Mouse (Mus musculus) hindbrain, embryonic 14.5 days (tissue): ENCODE results near the gene 4933428G20Rik. TPM values are rescaled to one million over a fixed set of nuclear protein-coding genes. Genes with fewer than 3 reads are reported as not detected.
A peak's percentile ranks its signal among the peaks of the same experiment; 100 is the strongest.

Experiments
- ATAC-seq: fragments of 200-750 bp; cut with Nextera tagmentation; 2 replicates; pipeline ENCODE4 v1.8.0; 2017; ENCODE audit warnings: moderate number of reproducible peaks, mild to moderate bottlenecking, moderate TSS enrichment, moderate library complexity; ENCODE audit not compliant: low FRiP score
- DNase-seq: peaks from one replicate; pipeline ENCODE4 v3.0.0-alpha.2; 2015; ENCODE audit warnings: low spot score
- H3K27ac ChIP-seq: fragments of 300-500 bp; sonication (generic); 2 replicates; pipeline ENCODE4 v1.5.1; 2014; ENCODE audit warnings: mild to moderate bottlenecking, moderate library complexity
- H3K27me3 ChIP-seq: fragments of 300-500 bp; sonication (generic); 2 replicates; pipeline ENCODE4 v1.6.1; 2014; ENCODE audit warnings: mild to moderate bottlenecking, low read length, mixed read lengths; ENCODE audit not compliant: control insufficient read depth, insufficient read depth
- H3K36me3 ChIP-seq: fragments of 300-500 bp; sonication (generic); replicated peaks from 2 replicates; pipeline ENCODE4 v1.6.1; 2014; ENCODE audit not compliant: control insufficient read depth, insufficient read depth
- H3K4me1 ChIP-seq: fragments of 300-500 bp; sonication (generic); replicated peaks from 2 replicates; pipeline ENCODE4 v1.6.1; 2014; ENCODE audit warnings: antibody characterized with exemption, low read length, mixed read lengths; ENCODE audit not compliant: control insufficient read depth, insufficient read depth
- H3K4me2 ChIP-seq: fragments of 300-500 bp; sonication (generic); replicated peaks from 2 replicates; pipeline ENCODE4 v1.6.1; 2014; ENCODE audit warnings: mild to moderate bottlenecking, moderate library complexity
- H3K4me3 ChIP-seq: fragments of 300-500 bp; sonication (generic); replicated peaks from 2 replicates; pipeline ENCODE4 v1.5.1; 2014; ENCODE audit warnings: mild to moderate bottlenecking, low read length
- H3K9ac ChIP-seq: fragments of 300-500 bp; sonication (generic); 2 replicates; pipeline ENCODE4 v1.6.1; 2014
- H3K9me3 ChIP-seq: fragments of 300-500 bp; sonication (generic); 2 replicates; pipeline ENCODE4 v1.6.1; 2016; ENCODE audit warnings: low read length; ENCODE audit not compliant: control insufficient read depth
- WGBS: fragments of 180-500 bp; shearing (Covaris S2); extraction: QIAGEN DNeasy Blood & Tissue Kit; methylation state at CpG from one replicate; pipeline ENCODE4 v1.1.7; 2014; 5-methylcytosine and 5-hydroxymethylcytosine counted together
- polyA plus RNA-seq: library from polyadenylated mRNA; unstranded; fragments of >200 nt; fragmentation: Nextera tagmentation; extraction: Ambion mirVana; gene quantifications from 2 replicates; pipeline ENCODE4 v1.2.1, GENCODE M21; 2014

The 4933428G20Rik gene
- polyA plus RNA-seq, 1 experiment from 2014 or later = 0.41 TPM

- peaks cover 17% of the 10 kb centered on the region for H3K27me3 ChIP-seq
- DNase-seq = no peak
- H3K27ac ChIP-seq = no peak overlapping the region
- H3K4me2 ChIP-seq = no peak overlapping the region
- H3K4me1 ChIP-seq = peaks cover 51% of the 10 kb centered on the region
- 79% methylated on average over 22 of the region's 22 CpGs for WGBS
- H3K36me3 ChIP-seq = no peaks in the 10 kb centered on the region; the same call in 1 of the 2 replicates
- H3K9me3 ChIP-seq = no peaks in the 10 kb centered on the region
- ATAC-seq = no peak
- no peak overlapping the region for H3K9ac ChIP-seq
- H3K4me3 ChIP-seq = no peak overlapping the region
Measured at GRCm38 (mm10) chr11:97542171-97543150, 42.3 kb upstream of the 4933428G20Rik start.

GRCm38 (mm10) chr11:97540604-97541003 lies 40.5 kb upstream of the 4933428G20Rik start:
- peaks cover 5% of the 10 kb centered on the region; the same call in 1 of the 2 replicates for H3K36me3 ChIP-seq
- no peak overlapping the region for H3K4me3 ChIP-seq
- ATAC-seq (peak; percentile 21; the same call in 1 of the 2 replicates), DNase-seq (peak; percentile 76)
- H3K4me1 ChIP-seq = peaks cover 48% of the 10 kb centered on the region; the same call in 1 of the 2 replicates
- peaks cover 31% of the 10 kb centered on the region for H3K27me3 ChIP-seq
- H3K27ac ChIP-seq = no peak overlapping the region
- no peak overlapping the region for H3K4me2 ChIP-seq
- no peaks in the 10 kb centered on the region for H3K9me3 ChIP-seq
- H3K9ac ChIP-seq = no peak overlapping the region
- WGBS = 52% methylated on average over 3 of the region's 3 CpGs

GRCm38 (mm10) chr11:97540136-97540535 lies 40.0 kb upstream of the 4933428G20Rik start:
- Histone ChIP-seq H3K9ac (no peak overlapping the region), H3K27ac (no peak overlapping the region), H3K9me3 (no peaks in the 10 kb centered on the region), H3K27me3 (peaks cover 35% of the 10 kb centered on the region), H3K4me2 (no peak overlapping the region), H3K4me3 (no peak overlapping the region), H3K4me1 (peaks cover 48% of the 10 kb centered on the region; the same call in 1 of the 2 replicates), H3K36me3 (peaks cover 9% of the 10 kb centered on the region; the same call in 1 of the 2 replicates)
- DNase-seq (no peak), ATAC-seq (no peak)
- 58% methylated on average over 3 of the region's 3 CpGs for WGBS

DNA sequence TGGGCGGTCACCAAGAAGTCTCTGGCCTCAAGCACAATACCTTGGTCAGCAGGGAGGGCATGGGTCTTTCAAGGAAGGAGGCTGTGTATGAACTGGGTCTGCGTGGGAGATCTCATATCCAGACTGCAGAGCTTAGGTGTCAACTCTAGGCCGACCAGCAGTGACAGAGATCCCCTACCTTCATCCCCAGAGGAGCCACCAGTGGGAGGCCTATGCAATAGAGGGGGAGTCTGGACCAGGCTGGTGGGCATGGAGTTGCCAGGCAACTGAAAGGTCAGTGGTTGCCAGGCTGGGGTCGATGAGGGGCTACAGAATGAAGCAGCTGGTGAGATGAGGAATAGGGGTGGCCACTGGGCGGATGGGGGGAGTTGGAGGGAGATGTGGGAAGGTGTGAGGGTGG lies 39.5 kb upstream of the 4933428G20Rik start:
- Histone ChIP-seq H3K27ac (no peak overlapping the region), H3K4me1 (peaks cover 48% of the 10 kb centered on the region; the same call in 1 of the 2 replicates), H3K4me2 (no peak overlapping the region), H3K27me3 (peaks cover 40% of the 10 kb centered on the region), H3K4me3 (no peak overlapping the region), H3K9me3 (no peaks in the 10 kb centered on the region), H3K36me3 (peaks cover 14% of the 10 kb centered on the region), H3K9ac (no peak overlapping the region)
- ATAC-seq (no peak), DNase-seq (no peak)
- WGBS = 40% methylated on average over 5 of the region's 5 CpGs

- DNase-seq (no peak), ATAC-seq (no peak)
- 24% methylated on average over 12 of the region's 12 CpGs for WGBS
- 0 out of 2 replicates have a peak overlapping the region, but pooled peaks have one; percentile 50 for H3K9ac ChIP-seq
- no peak overlapping the region for H3K27ac ChIP-seq
- H3K4me2 ChIP-seq = peak overlapping the region; percentile 48
- H3K4me1 ChIP-seq = peaks cover 33% of the 10 kb centered on the region; the same call in 1 of the 2 replicates
- peaks cover 34% of the 10 kb centered on the region for H3K36me3 ChIP-seq
- H3K4me3 ChIP-seq = no peak overlapping the region
- H3K27me3 ChIP-seq = peaks cover 60% of the 10 kb centered on the region
- no peaks in the 10 kb centered on the region for H3K9me3 ChIP-seq
Measured at GRCm38 (mm10) chr11:97537580-97538089, 37.5 kb upstream of the 4933428G20Rik start.

DNA sequence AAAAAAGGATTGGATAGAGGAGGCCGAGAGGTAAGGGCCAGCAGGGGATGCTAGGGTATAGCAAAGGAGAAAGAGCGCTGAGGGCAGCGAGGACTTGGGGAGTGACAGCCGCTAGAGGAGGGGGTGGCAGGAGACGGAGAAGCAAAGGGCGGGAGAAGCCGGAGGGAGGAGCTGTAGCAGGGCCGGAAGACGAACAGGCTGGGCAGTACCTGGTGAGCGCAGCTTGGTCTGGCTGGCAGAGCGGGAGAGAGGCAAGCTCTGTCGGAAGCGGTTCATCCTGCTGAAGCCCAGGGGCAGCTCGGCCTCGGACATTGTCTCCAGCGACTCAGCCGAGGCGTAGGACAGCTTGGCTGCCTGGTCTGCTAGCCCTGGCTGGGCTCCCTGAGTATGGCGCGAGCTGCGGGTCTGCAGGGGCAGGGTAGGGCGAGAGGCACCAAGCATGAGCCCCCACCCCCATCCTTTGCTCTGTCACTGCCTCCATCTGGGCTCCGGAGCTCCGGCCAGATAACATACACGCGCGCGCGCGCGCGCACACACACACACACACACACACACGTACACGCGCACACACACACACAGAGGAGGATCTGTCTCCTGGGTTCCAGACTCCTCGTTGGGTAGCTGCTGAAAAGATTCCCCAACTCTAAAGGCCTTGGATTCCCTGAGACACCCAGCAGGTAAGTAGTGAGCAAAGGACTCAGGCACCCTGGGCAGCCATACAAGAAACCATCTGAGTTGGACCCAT lies 36.9 kb upstream of the 4933428G20Rik start:
- Histone ChIP-seq H3K36me3 (peaks cover 38% of the 10 kb centered on the region), H3K27me3 (peaks cover 65% of the 10 kb centered on the region), H3K4me2 (peak overlapping the region; percentile 48), H3K4me3 (peak overlapping the region; percentile 19), H3K4me1 (peaks cover 33% of the 10 kb centered on the region; the same call in 1 of the 2 replicates), H3K9ac (peak overlapping the region; percentile 50; the same call in 1 of the 2 replicates), H3K9me3 (no peaks in the 10 kb centered on the region), H3K27ac (no peak overlapping the region)
- DNase-seq = no peak
- peak; percentile 22; the same call in 1 of the 2 replicates for ATAC-seq
- 3% methylated on average over 36 of the region's 36 CpGs for WGBS

GRCm38 (mm10) chr11:97536083-97536747 lies 36.1 kb upstream of the 4933428G20Rik start:
- Histone ChIP-seq H3K4me2 (peak overlapping the region; percentile 48), H3K4me3 (no peak overlapping the region), H3K4me1 (peaks cover 35% of the 10 kb centered on the region; the same call in 1 of the 2 replicates), H3K36me3 (peaks cover 42% of the 10 kb centered on the region), H3K27ac (no peak overlapping the region), H3K9me3 (no peaks in the 10 kb centered on the region), H3K27me3 (peaks cover 65% of the 10 kb centered on the region), H3K9ac (0 out of 2 replicates have a peak overlapping the region, but pooled peaks have one; percentile 50)
- no peak for ATAC-seq
- WGBS = 21% methylated on average over 35 of the region's 35 CpGs
- DNase-seq = no peak

GRCm38 (mm10) chr11:97535660-97536059 lies 35.5 kb upstream of the 4933428G20Rik start:
- Histone ChIP-seq H3K9ac (no peak overlapping the region), H3K4me2 (no peak overlapping the region), H3K36me3 (peaks cover 47% of the 10 kb centered on the region), H3K4me3 (no peak overlapping the region), H3K9me3 (no peaks in the 10 kb centered on the region), H3K27me3 (peaks cover 65% of the 10 kb centered on the region), H3K4me1 (peaks cover 30% of the 10 kb centered on the region; the same call in 1 of the 2 replicates), H3K27ac (no peak overlapping the region)
- no peak for ATAC-seq
- no peak for DNase-seq
- WGBS = 56% methylated on average over 5 of the region's 5 CpGs
